Mouse (Mus musculus): ENCODE measurements around the gene Auts2.

Gene Auts2

GRCm38 (mm10) chr5:132388746-132389145, 154.4 kb downstream of the Auts2 start:
- DNase-seq (ENCODE audit: low spot score): no peak

DNA sequence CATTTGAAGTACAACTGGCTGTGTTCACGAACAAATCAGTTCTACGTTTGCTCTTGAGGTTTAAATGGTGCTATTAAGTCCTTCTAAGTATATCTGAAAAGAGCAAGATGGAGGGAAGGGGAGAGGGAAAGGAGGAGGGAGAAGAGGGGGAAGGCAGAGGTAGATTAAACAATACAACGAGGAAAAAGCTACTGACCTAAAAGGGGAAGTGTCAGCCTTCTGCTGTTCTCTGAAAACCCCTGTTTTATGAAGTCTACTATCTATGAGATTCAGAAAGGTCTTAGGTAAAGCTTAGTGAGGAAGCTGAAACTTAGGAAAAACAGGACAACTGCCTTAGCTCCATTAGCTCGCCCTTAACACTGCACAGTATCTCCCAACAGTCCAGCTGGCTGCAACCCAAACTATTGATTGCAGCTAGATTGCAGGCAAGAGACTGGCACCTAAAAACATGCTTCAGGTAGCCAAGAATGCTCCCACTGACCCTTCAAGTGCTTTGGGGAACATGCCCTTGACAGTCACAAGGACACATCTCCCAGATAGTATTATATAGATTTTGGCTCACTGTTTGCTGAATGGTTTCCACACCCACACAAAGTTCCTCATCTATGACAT, 157.8 kb downstream of the Auts2 start:
- no peak for DNase-seq (ENCODE audit: low spot score)

DNA sequence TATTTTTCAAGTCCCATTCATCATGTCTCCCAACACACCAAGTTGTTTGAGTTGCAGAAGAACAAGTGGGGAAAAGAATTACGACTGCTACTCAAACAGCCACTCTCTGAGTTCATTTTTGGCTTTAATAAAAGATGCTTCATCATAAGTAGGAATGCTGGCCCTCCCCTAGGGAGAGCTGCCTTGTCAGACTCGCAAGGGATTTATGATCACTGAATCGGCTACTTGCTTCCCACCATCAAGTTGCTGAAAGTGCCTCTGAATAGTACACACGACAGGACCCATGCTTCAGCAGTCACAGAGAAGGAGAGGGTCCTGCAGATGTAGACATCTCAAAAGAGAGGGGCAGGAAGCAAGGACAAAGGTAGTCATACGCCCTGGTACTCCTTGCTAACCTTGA, 162.9 kb downstream of the Auts2 start:
- no peak for DNase-seq (ENCODE audit: low spot score)

- no peak for DNase-seq (ENCODE audit: low spot score)
Measured at GRCm38 (mm10) chr5:132378977-132379376, 164.2 kb downstream of the Auts2 start.

DNA sequence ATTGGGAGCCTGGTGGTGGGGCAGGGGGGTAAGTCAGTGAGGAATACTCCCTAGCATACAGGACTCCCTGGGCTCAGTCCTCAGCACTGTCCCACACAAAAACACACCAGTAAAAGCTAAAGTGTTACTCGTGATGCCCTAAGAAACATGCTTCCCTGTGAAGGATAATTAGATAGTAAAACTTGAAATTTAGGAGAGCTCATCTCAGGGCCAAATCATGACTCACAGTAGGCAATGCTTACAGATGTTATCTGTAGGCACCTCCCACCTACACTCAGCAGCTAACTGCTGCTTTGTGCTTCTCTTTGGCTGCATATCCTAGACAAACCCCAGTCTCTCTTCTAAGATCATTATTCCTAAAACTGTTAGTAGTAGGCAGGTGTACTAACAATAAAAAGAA, 168.0 kb downstream of the Auts2 start:
- no peak for DNase-seq (ENCODE audit: low spot score)

GRCm38 (mm10) chr5:132373471-132374075, 169.6 kb downstream of the Auts2 start:
- no peak for DNase-seq (ENCODE audit: low spot score)

- DNase-seq (ENCODE audit: low spot score): no peak
Measured at GRCm38 (mm10) chr5:132372605-132373004, 170.5 kb downstream of the Auts2 start.

- DNase-seq (ENCODE audit: low spot score): peak; percentile 26
Measured at GRCm38 (mm10) chr5:132368678-132369088, 174.5 kb downstream of the Auts2 start.

DNA sequence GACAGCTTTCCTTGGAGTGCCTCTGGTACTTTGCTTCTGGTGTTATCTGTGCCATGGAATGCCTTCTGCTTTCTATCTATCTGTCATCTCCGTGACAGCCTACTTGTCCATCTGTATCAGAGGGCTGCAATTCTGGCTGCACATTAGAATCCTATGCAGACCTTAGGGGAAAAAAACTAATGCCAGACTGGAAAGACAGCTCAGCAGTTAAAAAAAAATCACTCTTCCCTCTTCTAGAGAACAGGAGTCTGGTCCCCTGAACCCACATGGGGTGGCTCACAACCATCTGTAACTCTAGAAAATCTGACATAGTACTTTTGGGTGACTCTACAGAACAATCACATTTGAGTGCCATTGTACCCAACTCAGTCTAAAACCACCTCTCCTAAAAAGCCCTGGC, 181.9 kb downstream of the Auts2 start:
- DNase-seq (ENCODE audit: low spot score): no peak

- DNase-seq (ENCODE audit: low spot score): no peak
Measured at GRCm38 (mm10) chr5:132357726-132358125, 185.4 kb downstream of the Auts2 start.

DNA sequence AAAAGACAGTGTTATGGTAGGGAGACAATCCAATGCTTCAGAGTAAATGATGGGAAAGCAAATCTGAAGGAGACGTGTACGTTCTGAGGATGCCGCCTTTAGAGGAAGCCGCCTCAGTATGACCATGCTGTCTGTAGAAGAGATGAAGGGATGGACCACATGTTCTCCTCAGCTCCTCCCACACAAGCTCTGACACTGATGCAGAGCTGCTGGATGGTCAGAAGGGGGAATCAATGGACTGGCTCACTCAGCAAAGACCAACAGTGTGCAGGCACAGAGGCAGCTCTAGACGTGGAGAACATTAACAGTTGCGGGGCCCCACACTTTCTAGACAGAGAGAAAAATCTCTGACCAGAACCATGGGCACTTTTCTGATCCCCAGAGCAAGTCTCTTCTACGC, 187.2 kb downstream of the Auts2 start:
- DNase-seq (ENCODE audit: low spot score): no peak

DNA sequence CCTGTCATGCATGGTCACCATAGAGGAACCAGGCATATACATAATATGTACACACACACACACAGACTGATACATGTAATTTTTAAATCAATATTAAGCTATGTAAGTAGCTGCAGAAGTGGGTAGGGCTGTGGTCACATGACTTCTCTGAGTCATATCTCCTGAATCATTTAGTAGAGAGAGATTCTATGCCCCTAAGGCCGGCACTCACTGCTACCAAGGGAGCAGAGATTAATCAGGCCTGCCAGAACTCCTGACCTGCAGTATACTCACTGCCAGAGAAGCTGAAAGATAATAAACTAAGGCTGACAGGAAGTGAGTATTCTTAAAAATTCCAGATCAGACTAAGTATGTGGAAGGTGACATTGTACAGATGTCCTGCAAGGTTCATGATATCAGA, 190.7 kb downstream of the Auts2 start:
- no peak for DNase-seq (ENCODE audit: low spot score)

GRCm38 (mm10) chr5:132351139-132351538, 192.0 kb downstream of the Auts2 start:
- no peak for DNase-seq (ENCODE audit: low spot score)

DNA sequence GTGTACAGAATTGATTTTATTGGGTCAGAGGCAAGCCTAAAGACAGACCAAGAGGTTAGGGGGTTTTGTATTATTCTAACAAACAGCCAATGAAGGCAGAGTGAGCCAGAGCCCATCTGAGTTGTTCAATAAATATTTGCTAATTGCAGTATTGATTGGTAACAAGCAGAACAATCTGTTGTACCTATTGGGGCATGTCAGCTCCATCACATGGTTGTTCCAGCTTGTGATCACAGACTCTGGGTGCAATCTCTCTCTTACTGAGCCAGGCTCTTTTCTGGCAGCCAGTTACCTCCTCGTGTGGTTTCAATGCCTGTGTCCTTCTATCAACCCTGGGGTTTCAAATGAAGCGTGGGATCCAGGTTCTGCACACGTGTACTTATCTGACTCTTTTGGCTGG, 201.8 kb downstream of the Auts2 start:
- no peak for DNase-seq (ENCODE audit: low spot score)

- peak; percentile 8 for DNase-seq (ENCODE audit: low spot score)
Measured at GRCm38 (mm10) chr5:132337677-132338076, 205.5 kb downstream of the Auts2 start.

- no peak for DNase-seq (ENCODE audit: low spot score)
Measured at GRCm38 (mm10) chr5:132335719-132336118, 207.4 kb downstream of the Auts2 start.

DNA sequence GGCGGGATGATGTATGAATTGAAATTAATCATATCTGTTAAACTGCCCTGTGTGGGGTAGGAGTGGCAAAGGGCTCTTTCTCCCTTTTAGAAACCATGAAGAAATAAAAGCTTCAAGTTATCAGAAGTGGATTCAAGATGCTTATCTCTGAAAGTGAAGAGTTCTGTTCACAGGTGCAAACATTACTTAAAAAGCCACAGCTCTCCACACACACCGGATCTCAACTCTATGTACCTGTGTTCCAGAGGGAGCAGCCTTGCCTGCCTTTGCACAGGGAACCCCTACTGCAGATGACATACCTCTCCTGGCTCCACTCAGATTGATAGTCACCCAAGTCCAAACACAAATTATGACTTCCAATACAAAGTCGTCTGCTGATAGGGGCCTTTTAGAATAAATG, 208.3 kb downstream of the Auts2 start:
- no peak for DNase-seq (ENCODE audit: low spot score)

- DNase-seq (ENCODE audit: low spot score): no peak
Measured at GRCm38 (mm10) chr5:132333744-132334143, 209.4 kb downstream of the Auts2 start.

DNA sequence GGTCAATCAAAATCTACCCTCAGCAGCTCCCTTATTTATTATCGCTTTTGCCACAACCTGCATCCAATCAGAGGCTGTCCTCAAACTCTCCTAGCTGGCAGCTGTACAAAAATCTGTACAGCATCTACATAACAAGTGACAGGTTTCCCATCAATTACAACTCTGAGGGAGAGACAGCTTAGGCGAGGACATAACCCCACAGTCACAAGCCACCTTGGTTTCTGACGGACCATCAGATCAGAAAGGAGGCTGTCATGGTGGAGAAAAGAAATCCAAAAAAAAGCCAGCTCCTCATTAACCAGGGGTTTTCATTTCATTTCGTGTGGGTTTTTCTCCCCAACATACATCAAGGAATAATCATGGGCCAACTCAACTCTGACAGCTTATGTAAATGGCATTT, 210.6 kb downstream of the Auts2 start:
- DNase-seq (ENCODE audit: low spot score): no peak

DNA sequence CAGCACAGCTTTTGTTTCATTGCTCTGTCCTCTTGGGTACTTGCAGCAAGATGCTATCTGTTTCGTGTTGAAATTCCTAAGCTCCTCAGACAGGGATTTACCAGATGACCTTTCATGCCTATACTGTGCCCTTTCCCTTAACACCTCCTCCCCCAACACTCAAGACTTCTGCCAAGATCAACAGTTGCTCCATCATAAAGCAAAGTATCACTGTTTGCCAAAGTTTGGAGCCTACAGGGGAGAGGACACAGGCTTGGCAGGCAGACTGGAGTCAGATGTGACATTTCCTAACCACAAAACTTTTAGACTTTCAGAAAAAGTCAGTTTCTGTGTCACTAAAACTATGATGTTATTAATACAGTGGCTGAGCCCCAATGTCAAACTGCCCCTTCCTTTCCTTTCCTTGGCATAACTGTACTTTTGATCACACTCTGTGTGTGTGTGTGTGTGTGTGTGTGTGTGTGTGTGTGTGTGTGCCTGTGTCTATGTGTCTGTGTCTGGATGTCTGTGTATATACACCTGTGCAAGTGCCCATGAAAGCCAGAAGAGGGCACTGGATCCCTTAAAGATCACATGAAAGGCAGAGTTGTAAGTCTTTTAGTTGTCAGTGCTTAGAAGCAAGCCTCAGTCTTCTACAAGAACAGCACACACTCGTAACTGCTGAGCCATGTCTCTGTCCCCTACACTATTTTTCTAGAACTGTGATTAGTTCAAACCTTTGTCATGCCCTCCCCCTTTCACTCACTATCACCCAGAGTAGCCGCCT, 213.8 kb downstream of the Auts2 start:
- DNase-seq (ENCODE audit: low spot score): no peak

- no peak for DNase-seq (ENCODE audit: low spot score)
Measured at GRCm38 (mm10) chr5:132324246-132324883, 218.8 kb downstream of the Auts2 start.

- no peak for DNase-seq (ENCODE audit: low spot score)
Measured at GRCm38 (mm10) chr5:132323608-132324007, 219.5 kb downstream of the Auts2 start.

DNA sequence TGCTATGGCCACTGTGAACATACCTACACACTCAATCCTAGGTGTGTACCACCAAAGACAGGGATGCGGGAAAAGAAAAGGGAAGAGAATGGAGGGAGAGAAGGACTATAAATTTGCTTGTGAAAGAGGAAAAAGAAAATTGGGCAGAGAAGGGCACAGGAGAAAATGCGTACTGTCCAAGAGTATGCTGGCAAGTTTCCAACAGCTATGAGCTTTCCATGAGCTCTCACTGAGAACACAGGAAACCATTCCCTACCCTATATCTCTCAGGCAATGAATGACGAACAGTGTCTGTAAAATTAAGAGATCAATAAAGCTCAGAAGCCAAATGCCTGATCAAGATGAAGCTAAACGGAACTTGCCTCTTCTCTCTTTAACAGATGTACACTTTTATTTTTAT, 220.2 kb downstream of the Auts2 start:
- DNase-seq (ENCODE audit: low spot score): no peak

All from urinary bladder, postnatal 14 days (tissue).